Comparison of ENCODE assay signal across 23 mouse cellular contexts in genomic region chr7:140974940-140975339, GRCm38 (mm10). TPM values are rescaled to one million over a fixed set of nuclear protein-coding genes. Genes with fewer than 3 reads are reported as not detected.
A peak's percentile ranks its signal among the peaks of the same experiment; 100 is the strongest.
DNase-seq lines count a peak whose midpoint lies in the region; ATAC-seq and TF ChIP-seq lines count a peak whose summit lies in the region.
"Had no signal": no experiment of that assay in that cellular context is flagged by ENCODE, and none has a peak within 500 bp of the region (broad histone marks: within the 10 kb centered on the region; RNA-seq: fewer than 3 reads in every experiment).

No protein-coding gene starts in this region.

- no peak overlapping the region for H3K27ac ChIP-seq in heart, embryonic 11.5 days (ENCODE audit: low read depth, low read length)
- H3K27ac ChIP-seq in midbrain, embryonic 10.5 days (replicated peaks): 0 out of 2 replicates have a peak overlapping the region, but pooled peaks have one; percentile 28
- no peak overlapping the region for H3K27ac ChIP-seq in midbrain, postnatal 0 days (ENCODE audit: low read depth, low read length)
- peak overlapping the region; percentile 75 for H3K27ac ChIP-seq in intestine, embryonic 15.5 days
- no peak overlapping the region for H3K27ac ChIP-seq in hindbrain, embryonic 16.5 days (ENCODE audit: low read depth, low read length)
- H3K27ac ChIP-seq: forebrain, embryonic 10.5 days; heart, embryonic 15.5 days; hindbrain, embryonic 14.5 days; lung, embryonic 15.5 days had no signal

- whole genome bisulfite sequencing in heart, embryonic 11.5 days (ENCODE audit: insufficient replicate concordance): 15% methylated on average over 9 of the region's 9 CpGs
- WGBS in midbrain, embryonic 10.5 days: 9% methylated on average over 9 of the region's 9 CpGs
- 10% methylated on average over 9 of the region's 9 CpGs for WGBS in midbrain, postnatal 0 days
- 17% methylated on average over 9 of the region's 9 CpGs for WGBS in intestine, embryonic 15.5 days
- 21% methylated on average over 9 of the region's 9 CpGs for WGBS in hindbrain, embryonic 16.5 days

- H3K4me2 ChIP-seq in heart, embryonic 11.5 days: peak overlapping the region; percentile 37; the same call in 1 of the 2 replicates
- H3K4me2 ChIP-seq in midbrain, postnatal 0 days (ENCODE audit: low read depth, low read length, poor library complexity, severe bottlenecking): no peak overlapping the region
- H3K4me2 ChIP-seq in intestine, embryonic 15.5 days (replicated peaks): no peak overlapping the region
- no peak overlapping the region for H3K4me2 ChIP-seq in hindbrain, embryonic 16.5 days (ENCODE audit: low read length)
- H3K4me2 ChIP-seq: heart, embryonic 15.5 days; hindbrain, embryonic 14.5 days; lung, embryonic 15.5 days had no signal

- no peak for TF ChIP-seq CTCF in midbrain, postnatal 0 days (IDR thresholded peaks at IDR 0.05)

- no peaks in the 10 kb centered on the region for H3K36me3 ChIP-seq in heart, embryonic 11.5 days (ENCODE audit: control insufficient read depth, insufficient read depth, low read length)
- no peaks in the 10 kb centered on the region for H3K36me3 ChIP-seq in midbrain, embryonic 10.5 days
- no peaks in the 10 kb centered on the region for H3K36me3 ChIP-seq in midbrain, postnatal 0 days (ENCODE audit: insufficient read depth, low read length)
- H3K36me3 ChIP-seq in intestine, embryonic 15.5 days: no peaks in the 10 kb centered on the region
- H3K36me3 ChIP-seq in hindbrain, embryonic 16.5 days (ENCODE audit: control insufficient read depth, insufficient read depth, low read length): no peaks in the 10 kb centered on the region
- H3K36me3 ChIP-seq: forebrain, embryonic 10.5 days; G1E; heart, embryonic 15.5 days; lung, embryonic 15.5 days had no signal

- H3K9ac ChIP-seq in heart, embryonic 11.5 days (ENCODE audit: low read depth, low read length): no peak overlapping the region
- H3K9ac ChIP-seq in midbrain, postnatal 0 days (replicated peaks; ENCODE audit: low read length, poor library complexity, severe bottlenecking): no peak overlapping the region
- no peak overlapping the region; the same call in 1 of the 2 replicates for H3K9ac ChIP-seq in intestine, embryonic 15.5 days
- H3K9ac ChIP-seq in hindbrain, embryonic 16.5 days (ENCODE audit: low read depth, low read length): no peak overlapping the region
- H3K9ac ChIP-seq: heart, embryonic 15.5 days; hindbrain, embryonic 14.5 days; lung, embryonic 15.5 days had no signal

- peaks cover 8% of the 10 kb centered on the region for H3K4me1 ChIP-seq in heart, embryonic 11.5 days (ENCODE audit: control insufficient read depth, insufficient read depth, low read length)
- peaks cover 32% of the 10 kb centered on the region for H3K4me1 ChIP-seq in midbrain, embryonic 10.5 days
- no peaks in the 10 kb centered on the region for H3K4me1 ChIP-seq in midbrain, postnatal 0 days (ENCODE audit: insufficient read depth, low read length)
- peaks cover 28% of the 10 kb centered on the region for H3K4me1 ChIP-seq in intestine, embryonic 15.5 days (replicated peaks)
- H3K4me1 ChIP-seq in hindbrain, embryonic 16.5 days (ENCODE audit: control insufficient read depth, insufficient read depth, low read depth, low read length): no peaks in the 10 kb centered on the region

- no peak overlapping the region for H3K4me3 ChIP-seq in heart, embryonic 11.5 days (ENCODE audit: low read depth, low read length)
- no peak overlapping the region for H3K4me3 ChIP-seq in midbrain, embryonic 10.5 days
- H3K4me3 ChIP-seq in midbrain, postnatal 0 days (ENCODE audit: low read depth, low read length): no peak overlapping the region
- no peak overlapping the region for H3K4me3 ChIP-seq in intestine, embryonic 15.5 days (replicated peaks)
- H3K4me3 ChIP-seq in hindbrain, embryonic 16.5 days (ENCODE audit: low read length): no peak overlapping the region
- H3K4me3 ChIP-seq: forebrain, embryonic 10.5 days; heart, embryonic 15.5 days; lung, embryonic 15.5 days had no signal

- no peaks in the 10 kb centered on the region for H3K9me3 ChIP-seq in heart, embryonic 11.5 days (replicated peaks; ENCODE audit: control insufficient read depth, low read length)
- H3K9me3 ChIP-seq in midbrain, embryonic 10.5 days (replicated peaks): no peaks in the 10 kb centered on the region
- H3K9me3 ChIP-seq in midbrain, postnatal 0 days (ENCODE audit: low read length): no peaks in the 10 kb centered on the region
- no peaks in the 10 kb centered on the region for H3K9me3 ChIP-seq in intestine, embryonic 15.5 days
- no peaks in the 10 kb centered on the region for H3K9me3 ChIP-seq in hindbrain, embryonic 16.5 days (ENCODE audit: control insufficient read depth, low read length)
- H3K9me3 ChIP-seq: forebrain, embryonic 10.5 days; G1E; heart, embryonic 15.5 days; lung, embryonic 15.5 days had no signal

- ATAC-seq in heart, embryonic 11.5 days (replicated peaks; ENCODE audit: insufficient number of reproducible peaks, low FRiP score, low TSS enrichment): no peak
- ATAC-seq in midbrain, postnatal 0 days (ENCODE audit: low FRiP score): no peak
- no peak for ATAC-seq in intestine, embryonic 15.5 days
- ATAC-seq in hindbrain, embryonic 16.5 days: no peak

- H3K27me3 ChIP-seq in heart, embryonic 11.5 days (ENCODE audit: control insufficient read depth, insufficient read depth, low read length): peaks cover 19% of the 10 kb centered on the region
- H3K27me3 ChIP-seq in midbrain, embryonic 10.5 days (ENCODE audit: low read depth, poor library complexity, severe bottlenecking): peaks cover 4% of the 10 kb centered on the region; the same call in 1 of the 2 replicates
- H3K27me3 ChIP-seq in midbrain, postnatal 0 days (ENCODE audit: insufficient read depth, low read length): no peaks in the 10 kb centered on the region
- H3K27me3 ChIP-seq in intestine, embryonic 15.5 days (replicated peaks): no peaks in the 10 kb centered on the region
- no peaks in the 10 kb centered on the region for H3K27me3 ChIP-seq in hindbrain, embryonic 16.5 days (replicated peaks; ENCODE audit: control insufficient read depth, insufficient read depth, low read length)
- H3K27me3 ChIP-seq: lung, embryonic 15.5 days had no signal

- no peak for DNase-seq in heart, adult 9 months (ENCODE audit: low spot score in 2 of 2)
- no peak for DNase-seq in midbrain, embryonic 10.5 days (ENCODE audit: low spot score)
- DNase-seq in midbrain, postnatal 0 days (ENCODE audit: low spot score): no peak
- DNase-seq in cerebellum, adult 9-10 months: no peak
- no peak for DNase-seq in adrenal gland, adult 18-20 months (ENCODE audit: low spot score in 2 of 2)
- DNase-seq: adrenal gland, postnatal 14 days; B cell, adult 2 months; cerebellum, adult 9-11 months; gastrocnemius, postnatal 25 days; retina, postnatal 1 day; thymus, postnatal 36 days had no signal

RNA-seq across cellular contexts. Expression of gene Ifitm1, which starts 7.9 kb away (rescaled TPM):
- 4.8 and 7.6 TPM in 2 replicates for polyA plus RNA-seq in heart, embryonic 11.5 days (2014; fragmentation: Nextera tagmentation; extraction: Ambion mirVana)
- polyA plus RNA-seq in midbrain, embryonic 10.5 days (2016; fragmentation: Nextera tagmentation; extraction: Ambion mirVana): 6.3 and 8.4 TPM in 2 replicates
- 9.7 and 16.3 TPM in 2 replicates for total RNA-seq in midbrain, postnatal 0 days (2014; rRNA removed)
- 14.6 and 21.2 TPM in 2 replicates for polyA plus RNA-seq in midbrain, postnatal 0 days (2015; fragmentation: Nextera tagmentation; extraction: Ambion mirVana)
- polyA plus RNA-seq in intestine, embryonic 15.5 days (2015; fragmentation: Nextera tagmentation; extraction: Ambion mirVana): 145 and 148 TPM in 2 replicates
- 15.2 and 19.4 TPM in 2 replicates for polyA plus RNA-seq in hindbrain, embryonic 16.5 days (2015; fragmentation: Nextera tagmentation; extraction: Ambion mirVana)
- total RNA-seq in adrenal gland, adult 18-20 months (2021): 1 to 10 TPM; 6.9 to 9.8 TPM
- polyA plus RNA-seq: G1E had no signal

RNA-seq across cellular contexts. Expression of gene Ifitm2, which starts 19.2 kb away (rescaled TPM):
- 420 and 429 TPM in 2 replicates for polyA plus RNA-seq in heart, embryonic 11.5 days (2014; fragmentation: Nextera tagmentation; extraction: Ambion mirVana)
- polyA plus RNA-seq in midbrain, embryonic 10.5 days (2016; fragmentation: Nextera tagmentation; extraction: Ambion mirVana): 305 and 352 TPM in 2 replicates
- total RNA-seq in midbrain, postnatal 0 days (2014; rRNA removed): 66.6 and 79.1 TPM in 2 replicates
- polyA plus RNA-seq in midbrain, postnatal 0 days (2015; fragmentation: Nextera tagmentation; extraction: Ambion mirVana): 200 and 218 TPM in 2 replicates
- polyA plus RNA-seq in intestine, embryonic 15.5 days (2015; fragmentation: Nextera tagmentation; extraction: Ambion mirVana): 1,251 and 1,347 TPM in 2 replicates
- polyA plus RNA-seq in hindbrain, embryonic 16.5 days (2015; fragmentation: Nextera tagmentation; extraction: Ambion mirVana): 182 and 202 TPM in 2 replicates
- 100 to 1,000 TPM; 433 to 585 TPM for total RNA-seq in adrenal gland, adult 18-20 months (2021)

RNA-seq across cellular contexts. Expression of gene Gm45717, which starts 19.2 kb away (rescaled TPM):
- polyA plus RNA-seq in heart, embryonic 11.5 days (2014; fragmentation: Nextera tagmentation; extraction: Ambion mirVana): 0.46 TPM in 1 of 2 replicates, not detected in the other
- polyA plus RNA-seq in midbrain, embryonic 10.5 days (2016; fragmentation: Nextera tagmentation; extraction: Ambion mirVana): 0.42 TPM in 1 of 2 replicates, not detected in the other
- total RNA-seq in midbrain, postnatal 0 days (2014; rRNA removed): not detected in 2 replicates
- polyA plus RNA-seq in midbrain, postnatal 0 days (2015; fragmentation: Nextera tagmentation; extraction: Ambion mirVana): 0.81 TPM in 1 of 2 replicates, not detected in the other
- 0.69 TPM in 1 of 2 replicates, not detected in the other for polyA plus RNA-seq in intestine, embryonic 15.5 days (2015; fragmentation: Nextera tagmentation; extraction: Ambion mirVana)
- not detected in 2 replicates for polyA plus RNA-seq in hindbrain, embryonic 16.5 days (2015; fragmentation: Nextera tagmentation; extraction: Ambion mirVana)
- 1 to 10 TPM in 1 of 2 experiments, not detected in 1; 1.2 TPM for total RNA-seq in adrenal gland, adult 18-20 months (2021)
- total RNA-seq: adrenal gland, postnatal 14 days; G1E; gastrocnemius, postnatal 25 days; left cerebral cortex, postnatal 10 days; liver, adult 2 months; neutrophil, adult 5-6 weeks had no signal
- polyA plus RNA-seq: embryonic facial prominence, embryonic 11.5 days; G1E; heart, embryonic 15.5 days; hindbrain, embryonic 14.5 days; liver, adult 2 months; lung, embryonic 15.5 days had no signal

RNA-seq across cellular contexts. Expression of gene Ifitm5, which starts 24.8 kb away (rescaled TPM):
- polyA plus RNA-seq in heart, embryonic 11.5 days (2014; fragmentation: Nextera tagmentation; extraction: Ambion mirVana): 0.34 TPM in 1 of 2 replicates, not detected in the other
- polyA plus RNA-seq in midbrain, embryonic 10.5 days (2016; fragmentation: Nextera tagmentation; extraction: Ambion mirVana): 1.2 and 1.3 TPM in 2 replicates
- 0.99 TPM in 1 of 2 replicates, not detected in the other for total RNA-seq in midbrain, postnatal 0 days (2014; rRNA removed)
- 0.63 TPM in 1 of 2 replicates, not detected in the other for polyA plus RNA-seq in midbrain, postnatal 0 days (2015; fragmentation: Nextera tagmentation; extraction: Ambion mirVana)
- 2.4 and 3.4 TPM in 2 replicates for polyA plus RNA-seq in intestine, embryonic 15.5 days (2015; fragmentation: Nextera tagmentation; extraction: Ambion mirVana)
- 0.49 and 1.7 TPM in 2 replicates for polyA plus RNA-seq in hindbrain, embryonic 16.5 days (2015; fragmentation: Nextera tagmentation; extraction: Ambion mirVana)
- 1 to 10 TPM; 1.4 to 1.7 TPM for total RNA-seq in adrenal gland, adult 18-20 months (2021)
- total RNA-seq: left cerebral cortex, postnatal 10 days had no signal

RNA-seq across cellular contexts. Expression of gene Pgghg, which starts 33.7 kb away (rescaled TPM):
- 11.1 and 12.0 TPM in 2 replicates for polyA plus RNA-seq in heart, embryonic 11.5 days (2014; fragmentation: Nextera tagmentation; extraction: Ambion mirVana)
- 15.4 and 17.1 TPM in 2 replicates for polyA plus RNA-seq in midbrain, embryonic 10.5 days (2016; fragmentation: Nextera tagmentation; extraction: Ambion mirVana)
- total RNA-seq in midbrain, postnatal 0 days (2014; rRNA removed): 7.8 and 10.5 TPM in 2 replicates
- 4.3 and 4.4 TPM in 2 replicates for polyA plus RNA-seq in midbrain, postnatal 0 days (2015; fragmentation: Nextera tagmentation; extraction: Ambion mirVana)
- polyA plus RNA-seq in intestine, embryonic 15.5 days (2015; fragmentation: Nextera tagmentation; extraction: Ambion mirVana): 21.6 and 21.9 TPM in 2 replicates
- 8.3 and 10.4 TPM in 2 replicates for polyA plus RNA-seq in hindbrain, embryonic 16.5 days (2015; fragmentation: Nextera tagmentation; extraction: Ambion mirVana)
- total RNA-seq in adrenal gland, adult 18-20 months (2021): 10 to 100 TPM; 30.4 to 32.3 TPM

Comparison
In these comparisons a context has a peak if more than half of its experiments do, and no peak if none do; other contexts are left out.
1. H3K27ac ChIP-seq: peak in midbrain, embryonic 10.5 days (single experiment) and intestine, embryonic 15.5 days (single experiment); none in heart, embryonic 11.5 days (single experiment), midbrain, postnatal 0 days (single experiment) and hindbrain, embryonic 16.5 days (single experiment).